Mouse (Mus musculus) thymus, adult 2 months (tissue): ENCODE measurements at regions not wholly inside any gene's neighbourhood (a gene's known extent, or its start where the extent isn't known, plus 50 kb on each side); places are given as distances from the start of the nearest gene placed in this dataset.

Source experiments
- DNase-seq: peaks from one replicate; pipeline ENCODE4 v3.0.0; 2021
- H3K27ac ChIP-seq: fragments of 200-500 bp; 2 replicates; pipeline ENCODE4 v1.5.1; 2012; ENCODE audit warnings: low read length, control low read depth; ENCODE audit not compliant: control insufficient read depth, insufficient read depth
- H3K27me3 ChIP-seq: fragments of 200-500 bp; 2 replicates; pipeline ENCODE4 v1.6.1; 2012; ENCODE audit warnings: mild to moderate bottlenecking, low read length, moderate library complexity, mixed read lengths; ENCODE audit not compliant: control insufficient read depth, insufficient read depth
- H3K36me3 ChIP-seq: fragments of 200-500 bp; 2 replicates; pipeline ENCODE4 v1.6.1; 2012; ENCODE audit warnings: mild to moderate bottlenecking, low read length, moderate library complexity; ENCODE audit not compliant: control insufficient read depth, insufficient read depth
- H3K4me1 ChIP-seq: fragments of 200-500 bp; replicated peaks from 2 replicates; pipeline ENCODE4 v1.6.1; 2012; ENCODE audit warnings: low read length; ENCODE audit not compliant: control insufficient read depth, insufficient read depth
- H3K4me3 ChIP-seq: fragments of 200-500 bp; 2 replicates; pipeline ENCODE4 v1.5.1; 2012; ENCODE audit warnings: mild to moderate bottlenecking, low read length, control low read depth, moderate library complexity; ENCODE audit not compliant: control insufficient read depth, insufficient read depth
- CTCF ChIP-seq: fragments of 200-500 bp; IDR thresholded peaks from 2 replicates; pipeline ENCODE4 v1.5.1; 2012; ENCODE audit warnings: mild to moderate bottlenecking, control low read depth, low read length, moderate library complexity, borderline replicate concordance; ENCODE audit not compliant: control insufficient read depth, poor library complexity, insufficient read depth; ENCODE audit errors: extremely low read depth
- POLR2A ChIP-seq: fragments of 200-500 bp; IDR thresholded peaks from 2 replicates; pipeline ENCODE4 v1.6.1; 2012; ENCODE audit warnings: mild to moderate bottlenecking, low read length, control low read depth, moderate library complexity; ENCODE audit not compliant: control insufficient read depth, poor library complexity, insufficient read depth; ENCODE audit errors: extremely low read depth
- WGBS: fragments of 180-500 bp; shearing (Covaris S2); methylation state at CpG from one replicate; pipeline ENCODE4 v1.1.7; 2018; 5-methylcytosine and 5-hydroxymethylcytosine counted together

DNA sequence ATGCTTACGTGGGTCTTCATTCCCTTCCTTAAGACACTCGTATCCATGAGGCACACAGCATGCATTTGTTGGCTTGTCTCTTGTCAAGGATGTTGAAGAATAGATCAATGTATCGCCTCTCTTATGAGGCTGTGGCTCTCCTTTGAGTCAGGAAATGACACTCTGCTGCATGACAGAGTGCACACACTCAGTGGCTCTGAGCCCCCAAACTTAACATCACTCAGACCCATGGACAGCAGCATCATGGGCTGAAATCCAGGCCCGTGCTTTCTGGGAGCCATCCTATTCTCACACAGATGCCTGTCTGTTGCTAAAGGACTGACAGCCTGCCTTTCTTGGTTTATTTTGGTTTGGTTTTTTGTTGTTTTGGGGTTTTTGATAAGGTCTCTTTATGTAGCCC, 81.9 kb downstream of the Kcnf1 start:
- Histone ChIP-seq H3K4me1 (no peaks in the 10 kb centered on the region), H3K36me3 (no peaks in the 10 kb centered on the region), H3K4me3 (no peak overlapping the region), H3K27ac (no peak overlapping the region), H3K27me3 (no peaks in the 10 kb centered on the region)
- no peak for DNase-seq
- TF ChIP-seq POLR2A = no peak
- TF ChIP-seq CTCF = no peak
- 95% methylated on average over 4 of the region's 4 CpGs for WGBS

DNA sequence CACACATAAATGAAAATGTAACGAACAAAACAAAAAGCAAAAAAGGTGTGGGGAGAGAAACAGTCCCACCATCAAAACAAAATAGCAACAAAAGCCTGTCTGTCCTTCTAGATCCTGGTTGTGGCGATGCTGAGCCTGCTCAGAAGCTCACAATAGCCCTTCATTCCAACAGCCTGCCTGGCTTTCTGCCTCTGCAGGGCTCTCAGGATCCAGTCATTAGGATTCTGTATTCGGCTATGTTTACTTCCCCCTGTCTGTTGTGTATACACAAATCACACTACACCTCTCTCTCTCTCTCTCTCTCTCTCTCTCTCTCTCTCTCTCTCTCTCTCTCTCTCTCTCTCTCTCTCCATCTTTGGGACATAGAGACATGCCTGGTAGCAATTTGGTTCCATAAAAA, 82.2 kb upstream of the 2410004P03Rik start:
- Histone ChIP-seq H3K4me3 (no peak overlapping the region), H3K27ac (no peak overlapping the region), H3K27me3 (no peaks in the 10 kb centered on the region), H3K36me3 (no peaks in the 10 kb centered on the region), H3K4me1 (no peaks in the 10 kb centered on the region)
- no peak for DNase-seq
- 83% methylated on average over 3 of the region's 3 CpGs for WGBS
- no peak for TF ChIP-seq CTCF
- no peak for TF ChIP-seq POLR2A

DNA sequence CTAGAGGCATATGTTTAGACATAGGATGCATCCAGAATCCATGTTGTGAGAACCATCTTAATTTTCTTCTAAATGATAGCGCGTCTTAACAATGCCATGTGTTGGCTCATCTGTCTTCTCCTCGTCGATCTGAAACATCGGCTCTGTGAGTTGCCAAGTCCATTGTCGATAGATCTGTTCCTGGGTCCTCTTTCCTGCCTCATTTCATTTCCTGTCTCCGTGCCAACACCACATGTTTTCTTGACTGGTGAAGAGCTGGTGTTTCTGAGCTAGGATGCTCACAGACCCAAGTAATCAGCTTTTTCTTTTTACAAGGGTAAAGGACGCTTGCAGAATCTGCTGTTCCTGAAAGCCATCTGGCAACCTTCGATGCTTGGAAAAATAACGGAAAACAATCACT, 79.5 kb upstream of the 2410004P03Rik start:
- H3K36me3 ChIP-seq = no peaks in the 10 kb centered on the region
- H3K4me1 ChIP-seq = no peaks in the 10 kb centered on the region
- DNase-seq = no peak
- H3K4me3 ChIP-seq = no peak overlapping the region
- no peaks in the 10 kb centered on the region for H3K27me3 ChIP-seq
- TF ChIP-seq POLR2A (no peak), CTCF (no peak)
- no peak overlapping the region for H3K27ac ChIP-seq
- 72% methylated on average over 10 of the region's 10 CpGs for WGBS

DNA sequence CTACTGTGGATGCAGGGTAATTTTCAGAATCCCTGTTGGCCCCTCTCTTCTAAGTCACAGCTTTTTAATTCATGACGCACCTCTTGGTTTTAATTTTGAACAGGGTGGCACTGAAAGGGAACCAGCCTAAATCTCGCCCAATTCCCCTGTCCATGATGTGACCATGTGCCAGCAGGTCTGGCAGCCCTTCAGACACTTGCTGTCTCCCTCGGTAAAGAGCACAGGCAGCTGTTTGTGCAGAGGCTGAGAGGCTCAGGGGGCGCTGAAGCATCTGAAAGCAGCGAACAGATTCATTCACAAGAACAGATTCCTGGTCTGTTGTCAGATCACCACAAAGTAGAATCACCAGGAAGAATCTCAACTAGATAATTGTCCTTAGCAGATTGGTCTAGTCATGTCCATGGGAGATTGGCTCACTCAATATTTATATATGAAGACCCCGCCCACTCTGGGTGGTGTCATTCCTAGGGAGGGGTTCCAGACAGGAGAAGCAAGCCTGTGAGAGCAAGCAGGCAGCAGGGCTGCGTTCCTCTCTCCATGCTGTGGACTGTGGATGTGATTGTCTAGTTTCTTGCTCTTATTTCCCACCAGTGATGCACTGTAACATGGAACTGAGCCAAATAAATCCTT, 78.3 kb upstream of the 2410004P03Rik start:
- Histone ChIP-seq H3K4me3 (no peak overlapping the region), H3K36me3 (no peaks in the 10 kb centered on the region), H3K4me1 (no peaks in the 10 kb centered on the region), H3K27ac (no peak overlapping the region), H3K27me3 (no peaks in the 10 kb centered on the region)
- 77% methylated on average over 7 of the region's 7 CpGs for WGBS
- no peak for TF ChIP-seq POLR2A
- no peak for TF ChIP-seq CTCF
- DNase-seq = no peak

DNA sequence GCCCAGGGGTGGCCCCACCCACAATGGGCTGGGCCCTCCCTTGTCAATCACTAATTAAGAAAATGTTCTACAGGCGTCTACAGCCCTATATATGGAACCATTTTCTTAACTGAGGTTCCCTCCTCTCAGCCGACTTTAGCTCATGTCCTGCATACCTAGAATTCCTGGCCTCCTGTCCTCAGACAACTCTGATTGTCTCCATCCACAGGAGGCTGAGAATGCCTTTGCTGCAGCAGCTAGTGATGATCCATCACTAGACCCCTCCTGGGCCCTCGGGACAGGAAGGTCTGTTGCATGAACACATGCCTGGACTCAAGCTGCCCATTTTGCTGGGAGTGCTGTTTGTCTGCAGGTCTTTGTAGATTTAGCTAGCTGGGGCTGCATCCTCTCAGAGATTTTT, 75.9 kb upstream of the 2410004P03Rik start:
- no peaks in the 10 kb centered on the region for H3K4me1 ChIP-seq

DNA sequence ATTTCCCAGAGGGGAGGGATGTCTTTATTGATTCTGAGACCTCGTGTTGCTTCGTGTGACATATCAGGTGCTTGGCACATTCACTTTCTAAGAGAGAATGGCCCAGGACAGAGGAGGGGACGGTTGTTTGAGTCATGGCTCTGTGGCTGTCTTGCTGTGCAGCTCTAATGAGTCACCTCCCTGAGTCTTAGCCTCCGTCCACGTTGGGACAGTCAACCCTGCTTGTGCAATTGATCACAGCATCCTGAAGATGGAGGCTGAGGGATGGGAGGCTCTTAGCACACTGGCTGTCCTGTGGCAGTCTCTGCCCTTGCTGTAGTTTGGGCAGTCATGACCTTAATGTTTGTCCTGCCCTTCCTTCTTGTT, 73.7 kb upstream of the 2410004P03Rik start:
- WGBS = 80% methylated on average over 5 of the region's 5 CpGs
- TF ChIP-seq POLR2A (no peak), CTCF (no peak)

More for the DNA sequence above, 75.9 kb upstream of the 2410004P03Rik start:
- H3K36me3 ChIP-seq = no peaks in the 10 kb centered on the region
- DNase-seq = no peak
- TF ChIP-seq CTCF (no peak), POLR2A (no peak)
- H3K4me3 ChIP-seq = no peak overlapping the region
- H3K27me3 ChIP-seq = no peaks in the 10 kb centered on the region
- H3K27ac ChIP-seq = no peak overlapping the region
- 83% methylated on average over 3 of the region's 3 CpGs for WGBS

DNA sequence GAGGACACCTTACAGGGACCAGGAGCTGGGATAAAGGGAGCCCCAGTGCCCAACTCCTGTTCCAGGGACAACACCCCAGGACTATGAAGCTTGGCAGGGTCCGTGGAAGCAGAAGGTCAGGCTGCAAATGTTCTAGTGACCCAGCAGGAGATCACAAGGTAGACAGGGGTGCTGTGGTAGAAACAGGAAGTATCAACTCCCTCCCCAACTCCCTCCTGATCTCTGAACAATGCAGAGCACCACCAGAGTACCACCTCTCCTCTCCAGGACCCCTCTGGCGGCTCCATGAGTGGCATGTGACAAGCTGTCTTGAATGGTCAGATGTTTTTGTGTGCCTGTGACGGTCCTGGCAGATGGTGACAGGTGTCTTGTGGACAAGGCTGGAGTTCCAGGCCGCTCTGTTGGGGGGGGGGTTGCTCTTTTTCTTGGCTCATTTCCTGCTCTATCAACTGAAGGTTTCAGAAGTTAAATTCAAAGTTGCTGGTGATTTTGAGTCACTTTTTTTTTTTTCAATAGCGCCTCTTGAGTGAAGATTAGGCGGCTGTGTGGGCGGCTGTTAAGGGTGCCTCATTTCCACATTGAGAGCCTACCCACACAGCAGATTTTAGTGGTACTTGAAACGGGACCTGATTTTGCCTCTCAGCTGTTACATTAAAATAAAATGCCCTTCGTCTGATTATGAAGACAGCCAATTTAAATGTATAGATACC, 73.1 kb upstream of the 2410004P03Rik start:
- peak; percentile 8 for DNase-seq
- no peaks in the 10 kb centered on the region for H3K27me3 ChIP-seq
- H3K36me3 ChIP-seq = no peaks in the 10 kb centered on the region
- H3K4me3 ChIP-seq = no peak overlapping the region
- H3K27ac ChIP-seq = no peak overlapping the region
- no peaks in the 10 kb centered on the region for H3K4me1 ChIP-seq
- 70% methylated on average over 9 of the region's 9 CpGs for WGBS
- no peak for TF ChIP-seq CTCF
- no peak for TF ChIP-seq POLR2A

More for the DNA sequence above, 73.7 kb upstream of the 2410004P03Rik start:
- Histone ChIP-seq H3K27ac (no peak overlapping the region), H3K4me1 (no peaks in the 10 kb centered on the region), H3K4me3 (no peak overlapping the region), H3K27me3 (no peaks in the 10 kb centered on the region), H3K36me3 (no peaks in the 10 kb centered on the region)
- DNase-seq = no peak
